Mouse (Mus musculus) midbrain, embryonic 12.5 days (tissue): Measurements from ENCODE around the gene Cdh15. TPM values are rescaled to one million over a fixed set of nuclear protein-coding genes. Genes with fewer than 3 reads are reported as not detected.

Experiments used
- ATAC-seq: fragments of 200-750 bp; cut with Nextera tagmentation; 2 replicates; pipeline ENCODE4 v1.8.0; 2017; ENCODE audit warnings: low read depth, moderate TSS enrichment, moderate library complexity; ENCODE audit not compliant: low FRiP score
- H3K27ac ChIP-seq: fragments of 300-500 bp; sonication (generic); replicated peaks from 2 replicates; pipeline ENCODE4 v1.5.1; 2016; ENCODE audit warnings: mild to moderate bottlenecking
- H3K27me3 ChIP-seq: fragments of 300-500 bp; sonication (generic); 2 replicates; pipeline ENCODE4 v1.6.1; 2016; ENCODE audit warnings: mild to moderate bottlenecking
- H3K36me3 ChIP-seq: fragments of 300-500 bp; sonication (generic); 2 replicates; pipeline ENCODE4 v1.6.1; 2016
- H3K4me1 ChIP-seq: fragments of 300-500 bp; sonication (generic); 2 replicates; pipeline ENCODE4 v1.6.1; 2016
- H3K4me2 ChIP-seq: fragments of 300-500 bp; sonication (generic); replicated peaks from 2 replicates; pipeline ENCODE4 v1.6.1; 2016; ENCODE audit warnings: mild to moderate bottlenecking, moderate library complexity
- H3K4me3 ChIP-seq: fragments of 300-500 bp; sonication (generic); 2 replicates; pipeline ENCODE4 v1.5.1; 2016; ENCODE audit warnings: mild to moderate bottlenecking
- H3K9ac ChIP-seq: fragments of 300-500 bp; sonication (generic); replicated peaks from 2 replicates; pipeline ENCODE4 v1.6.1; 2016; ENCODE audit warnings: mild to moderate bottlenecking, moderate library complexity
- H3K9me3 ChIP-seq: fragments of 300-500 bp; sonication (generic); 2 replicates; pipeline ENCODE4 v1.6.1; 2016; ENCODE audit warnings: mild to moderate bottlenecking
- WGBS: fragments of 180-500 bp; shearing (Covaris S2); methylation state at CpG from one replicate; pipeline ENCODE4 v1.1.7; 2016; 5-methylcytosine and 5-hydroxymethylcytosine counted together
- polyA plus RNA-seq: library from polyadenylated mRNA; unstranded; fragments of >200 nt; fragmentation: Nextera tagmentation; extraction: Ambion mirVana; gene quantifications from 2 replicates; pipeline ENCODE4 v1.2.1, GENCODE M21; 2016

Gene Cdh15
- polyA plus RNA-seq, 1 experiment from 2014 or later: 0.43 TPM

GRCm38 (mm10) chr8:122897200-122897599, 49.4 kb downstream of the Cdh15 start:
- H3K27ac ChIP-seq: no peak overlapping the region
- no peak overlapping the region for H3K4me3 ChIP-seq
- no peaks in the 10 kb centered on the region for H3K9me3 ChIP-seq
- peaks cover 80% of the 10 kb centered on the region for H3K36me3 ChIP-seq
- H3K27me3 ChIP-seq: no peaks in the 10 kb centered on the region
- WGBS: 90% methylated on average over 8 of the region's 8 CpGs
- ATAC-seq: no peak
- H3K9ac ChIP-seq: no peak overlapping the region
- H3K4me1 ChIP-seq: no peaks in the 10 kb centered on the region
- no peak overlapping the region for H3K4me2 ChIP-seq

- Histone ChIP-seq H3K9ac (no peak overlapping the region), H3K27me3 (no peaks in the 10 kb centered on the region), H3K4me3 (no peak overlapping the region), H3K9me3 (no peaks in the 10 kb centered on the region), H3K4me2 (no peak overlapping the region), H3K4me1 (no peaks in the 10 kb centered on the region), H3K27ac (no peak overlapping the region), H3K36me3 (peaks cover 72% of the 10 kb centered on the region)
- WGBS: 89% methylated on average over 4 of the region's 4 CpGs
- no peak for ATAC-seq
Observed at GRCm38 (mm10) chr8:122898018-122898417, 50.3 kb downstream of the Cdh15 start.

DNA sequence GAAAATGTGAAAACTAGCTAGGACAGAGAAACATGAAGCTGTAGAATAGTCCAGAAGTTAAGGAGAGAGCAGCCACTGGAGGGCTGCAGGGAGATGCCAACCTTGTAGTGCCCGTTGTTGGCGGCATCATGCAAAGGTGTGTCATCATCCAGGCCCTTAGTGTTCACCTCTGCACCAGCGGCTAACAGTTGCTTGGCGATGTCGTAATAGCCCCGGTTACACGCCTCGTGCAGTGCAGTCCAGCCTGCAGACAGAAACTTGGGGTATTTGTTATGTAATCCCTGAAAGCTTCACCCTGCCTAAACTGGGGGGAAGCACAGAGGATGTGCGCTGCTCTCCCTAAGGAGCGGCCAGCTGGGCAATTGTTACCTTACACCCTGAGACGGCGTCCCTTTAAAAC, 50.7 kb downstream of the Cdh15 start:
- no peak for ATAC-seq
- Histone ChIP-seq H3K9ac (no peak overlapping the region), H3K27me3 (no peaks in the 10 kb centered on the region), H3K9me3 (no peaks in the 10 kb centered on the region), H3K4me2 (no peak overlapping the region), H3K4me3 (no peak overlapping the region), H3K36me3 (peaks cover 68% of the 10 kb centered on the region), H3K27ac (no peak overlapping the region), H3K4me1 (no peaks in the 10 kb centered on the region)
- 96% methylated on average over 12 of the region's 12 CpGs for WGBS

- Histone ChIP-seq H3K4me2 (no peak overlapping the region), H3K27me3 (no peaks in the 10 kb centered on the region), H3K9me3 (no peaks in the 10 kb centered on the region), H3K4me3 (no peak overlapping the region), H3K9ac (no peak overlapping the region), H3K27ac (no peak overlapping the region), H3K36me3 (peaks cover 61% of the 10 kb centered on the region), H3K4me1 (no peaks in the 10 kb centered on the region)
- WGBS: 84% methylated on average over 5 of the region's 5 CpGs
- ATAC-seq: no peak
Observed at GRCm38 (mm10) chr8:122899085-122899484, 51.3 kb downstream of the Cdh15 start.

- WGBS: 95% methylated on average over 7 of the region's 7 CpGs
- no peaks in the 10 kb centered on the region for H3K4me1 ChIP-seq
- no peak overlapping the region for H3K9ac ChIP-seq
- no peaks in the 10 kb centered on the region for H3K27me3 ChIP-seq
- no peaks in the 10 kb centered on the region for H3K9me3 ChIP-seq
- no peak for ATAC-seq
- peaks cover 38% of the 10 kb centered on the region for H3K36me3 ChIP-seq
- H3K27ac ChIP-seq: no peak overlapping the region
- H3K4me3 ChIP-seq: no peak overlapping the region
- no peak overlapping the region for H3K4me2 ChIP-seq
Observed at GRCm38 (mm10) chr8:122901476-122901875, 53.7 kb downstream of the Cdh15 start.

DNA sequence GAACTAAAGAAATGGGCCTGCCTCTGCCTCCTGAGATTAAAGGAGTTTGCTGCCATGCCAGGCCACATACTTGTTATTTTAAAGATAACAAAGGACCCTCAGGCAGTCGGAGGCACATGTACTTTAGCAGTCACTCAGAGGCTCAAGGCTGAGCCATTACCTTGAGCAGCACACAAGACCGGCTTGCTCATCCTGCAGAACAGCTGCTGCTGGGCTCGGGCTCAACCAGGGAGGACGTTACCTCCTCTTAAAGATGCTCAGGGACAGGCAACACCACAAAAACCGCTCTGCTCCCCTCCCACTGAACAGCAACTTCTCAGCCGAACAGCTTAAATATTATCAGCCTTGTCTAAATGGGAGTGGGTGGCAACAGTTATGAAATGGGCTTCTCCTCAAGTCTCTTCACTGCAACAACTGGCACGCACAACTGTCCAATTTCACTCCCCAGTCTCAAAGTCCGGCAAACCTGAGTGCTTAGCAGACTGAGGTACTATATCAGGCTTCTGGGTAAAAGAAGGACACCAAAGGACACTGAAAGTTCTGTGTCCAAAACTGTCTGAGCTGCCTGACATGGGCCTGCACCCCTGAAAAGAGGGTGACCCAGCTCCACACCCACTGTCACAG, 54.2 kb downstream of the Cdh15 start:
- no peak overlapping the region for H3K4me3 ChIP-seq

DNA sequence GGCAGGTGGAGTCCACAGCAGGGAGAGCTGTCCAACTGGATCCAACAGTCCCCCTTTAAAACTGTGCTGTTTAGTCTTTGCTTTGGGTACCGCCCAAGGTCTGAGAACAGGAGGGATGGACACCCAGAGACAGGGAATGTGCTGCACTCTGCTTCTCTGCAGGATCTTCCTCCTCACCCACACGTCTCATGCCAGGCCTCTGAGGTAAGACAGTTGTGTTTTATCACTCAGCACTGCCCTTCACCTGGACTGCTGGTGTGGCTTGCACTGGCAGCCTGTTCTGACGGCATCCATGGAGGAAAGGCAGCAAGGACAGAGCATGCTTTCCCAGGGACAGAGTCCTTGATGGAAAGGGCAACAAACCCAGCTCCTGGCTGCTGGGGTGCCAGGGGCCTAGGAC, 54.8 kb downstream of the Cdh15 start:
- Histone ChIP-seq H3K4me1 (no peaks in the 10 kb centered on the region), H3K4me2 (no peak overlapping the region), H3K36me3 (peaks cover 32% of the 10 kb centered on the region), H3K27ac (no peak overlapping the region), H3K27me3 (no peaks in the 10 kb centered on the region), H3K9me3 (no peaks in the 10 kb centered on the region), H3K4me3 (no peak overlapping the region), H3K9ac (no peak overlapping the region)
- WGBS: 66% methylated on average over 3 of the region's 3 CpGs
- ATAC-seq: no peak

More for the DNA sequence above, 54.2 kb downstream of the Cdh15 start:
- H3K27me3 ChIP-seq: no peaks in the 10 kb centered on the region
- H3K9me3 ChIP-seq: no peaks in the 10 kb centered on the region
- H3K4me1 ChIP-seq: no peaks in the 10 kb centered on the region
- no peak overlapping the region for H3K4me2 ChIP-seq
- peaks cover 33% of the 10 kb centered on the region for H3K36me3 ChIP-seq
- no peak overlapping the region for H3K9ac ChIP-seq
- WGBS: 87% methylated on average over 8 of the region's 8 CpGs
- H3K27ac ChIP-seq: no peak overlapping the region
- ATAC-seq: no peak

DNA sequence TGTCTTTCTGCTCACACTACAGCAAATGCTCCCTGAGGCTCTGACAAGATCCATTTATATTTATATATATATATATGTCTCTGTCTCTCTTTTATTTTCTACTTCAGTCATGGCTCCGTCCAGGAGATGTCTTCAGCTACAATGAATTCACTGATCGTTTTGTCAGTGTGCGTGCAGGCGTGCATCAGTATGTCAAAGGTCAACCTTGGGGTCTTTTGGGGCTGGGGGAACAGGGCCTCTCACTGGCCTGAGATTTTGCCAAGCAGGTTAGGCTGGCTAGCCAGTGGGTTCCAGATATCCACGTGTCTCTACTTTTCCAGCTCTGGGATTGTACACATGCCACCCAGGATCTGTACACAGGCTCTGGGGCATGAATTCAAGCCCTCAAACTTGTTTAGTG, 55.2 kb downstream of the Cdh15 start:
- no peaks in the 10 kb centered on the region for H3K27me3 ChIP-seq
- H3K4me3 ChIP-seq: no peak overlapping the region
- H3K4me1 ChIP-seq: no peaks in the 10 kb centered on the region
- no peaks in the 10 kb centered on the region for H3K9me3 ChIP-seq
- H3K27ac ChIP-seq: no peak overlapping the region
- WGBS: 17% methylated on average over 5 of the region's 5 CpGs
- no peak for ATAC-seq
- H3K4me2 ChIP-seq: no peak overlapping the region
- no peak overlapping the region for H3K9ac ChIP-seq
- H3K36me3 ChIP-seq: peaks cover 32% of the 10 kb centered on the region

DNA sequence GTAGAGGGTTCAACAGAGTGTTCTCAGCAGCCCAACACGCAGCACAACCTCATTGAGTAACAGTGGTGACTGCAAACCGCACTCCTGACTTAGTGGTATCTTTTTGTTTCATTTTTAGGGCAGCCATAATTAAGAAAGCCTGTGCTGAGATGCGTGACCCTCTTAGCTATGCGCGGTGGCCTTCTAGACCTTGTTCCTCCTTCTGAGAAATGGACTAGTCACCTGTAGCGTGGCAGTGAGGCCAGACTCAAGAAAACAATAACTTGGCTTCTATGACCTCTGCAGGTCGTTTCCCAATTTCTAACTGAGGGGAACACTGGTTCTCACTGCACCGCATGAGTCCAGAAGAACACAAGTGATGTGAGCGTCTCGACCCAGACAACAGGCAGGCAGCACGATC, 56.7 kb downstream of the Cdh15 start:
- Histone ChIP-seq H3K36me3 (peaks cover 23% of the 10 kb centered on the region), H3K9me3 (no peaks in the 10 kb centered on the region), H3K27me3 (no peaks in the 10 kb centered on the region), H3K27ac (no peak overlapping the region), H3K9ac (no peak overlapping the region), H3K4me1 (no peaks in the 10 kb centered on the region), H3K4me2 (no peak overlapping the region), H3K4me3 (no peak overlapping the region)
- no peak for ATAC-seq
- WGBS: 88% methylated on average over 11 of the region's 11 CpGs

- ATAC-seq: no peak
- 93% methylated on average over 4 of the region's 4 CpGs for WGBS
Observed at GRCm38 (mm10) chr8:122905346-122905745, 57.6 kb downstream of the Cdh15 start.

DNA sequence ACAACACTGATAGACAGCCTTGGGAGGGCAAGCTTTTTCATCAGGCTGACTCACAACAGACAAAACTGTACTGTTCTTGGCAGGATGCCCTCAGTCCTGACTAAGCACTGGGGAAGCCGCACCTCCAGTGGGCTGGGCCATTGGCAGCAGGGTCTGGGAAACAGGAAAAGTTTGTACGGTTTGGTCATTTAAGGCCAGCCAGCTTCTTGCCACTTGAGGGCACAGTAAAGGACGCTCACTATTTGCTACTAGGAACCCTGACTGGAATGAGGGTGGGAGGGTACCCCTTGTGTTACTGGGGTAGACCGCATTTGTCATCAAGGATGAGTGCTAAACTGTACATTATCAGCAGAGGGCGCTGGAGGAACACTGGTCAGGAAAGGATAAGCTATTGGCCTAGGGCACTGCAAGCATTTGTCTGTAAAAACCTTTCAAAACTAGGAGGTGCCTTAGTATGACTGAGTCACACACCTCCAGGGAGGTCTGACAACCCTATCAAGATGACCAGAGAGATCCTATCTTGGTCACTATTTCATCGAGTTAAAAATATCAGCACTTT, 58.8 kb downstream of the Cdh15 start:
- Histone ChIP-seq H3K4me2 (no peak overlapping the region), H3K27ac (no peak overlapping the region), H3K4me1 (peaks cover 6% of the 10 kb centered on the region), H3K27me3 (no peaks in the 10 kb centered on the region), H3K9ac (no peak overlapping the region), H3K36me3 (peaks cover 16% of the 10 kb centered on the region), H3K4me3 (no peak overlapping the region), H3K9me3 (no peaks in the 10 kb centered on the region)
- ATAC-seq: peak; percentile 38
- 58% methylated on average over 6 of the region's 6 CpGs for WGBS

More at GRCm38 (mm10) chr8:122905346-122905745, 57.6 kb downstream of the Cdh15 start:
- H3K4me2 ChIP-seq: no peak overlapping the region
- H3K4me3 ChIP-seq: no peak overlapping the region
- no peaks in the 10 kb centered on the region for H3K9me3 ChIP-seq
- peaks cover 6% of the 10 kb centered on the region for H3K4me1 ChIP-seq
- no peak overlapping the region for H3K9ac ChIP-seq
- peaks cover 16% of the 10 kb centered on the region for H3K36me3 ChIP-seq
- H3K27ac ChIP-seq: no peak overlapping the region
- H3K27me3 ChIP-seq: no peaks in the 10 kb centered on the region

DNA sequence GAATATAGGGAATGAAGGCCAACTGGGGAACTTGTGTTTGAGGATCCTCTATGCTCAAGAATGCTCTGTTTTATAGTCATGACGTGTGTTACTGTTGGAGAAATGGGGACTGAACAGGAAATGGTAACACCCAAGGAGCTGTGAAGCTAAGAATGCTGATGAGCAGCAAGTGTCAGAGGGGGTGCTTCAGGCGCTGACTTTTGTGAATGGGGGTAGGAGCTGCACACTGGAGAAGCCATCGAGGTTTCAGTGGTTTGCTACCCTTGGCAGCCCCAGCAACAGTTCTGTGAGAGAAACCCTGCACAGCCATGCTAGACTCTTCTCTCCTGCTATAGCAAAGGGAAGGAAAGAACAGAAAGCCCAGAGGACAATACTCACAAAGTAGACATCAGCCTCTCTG, 64.4 kb downstream of the Cdh15 start:
- 90% methylated on average over 3 of the region's 3 CpGs for WGBS
- Histone ChIP-seq H3K9me3 (no peaks in the 10 kb centered on the region), H3K27me3 (no peaks in the 10 kb centered on the region), H3K9ac (no peak overlapping the region), H3K4me3 (no peak overlapping the region), H3K4me1 (peaks cover 6% of the 10 kb centered on the region), H3K27ac (no peak overlapping the region), H3K36me3 (peaks cover 49% of the 10 kb centered on the region), H3K4me2 (no peak overlapping the region)
- no peak for ATAC-seq

DNA sequence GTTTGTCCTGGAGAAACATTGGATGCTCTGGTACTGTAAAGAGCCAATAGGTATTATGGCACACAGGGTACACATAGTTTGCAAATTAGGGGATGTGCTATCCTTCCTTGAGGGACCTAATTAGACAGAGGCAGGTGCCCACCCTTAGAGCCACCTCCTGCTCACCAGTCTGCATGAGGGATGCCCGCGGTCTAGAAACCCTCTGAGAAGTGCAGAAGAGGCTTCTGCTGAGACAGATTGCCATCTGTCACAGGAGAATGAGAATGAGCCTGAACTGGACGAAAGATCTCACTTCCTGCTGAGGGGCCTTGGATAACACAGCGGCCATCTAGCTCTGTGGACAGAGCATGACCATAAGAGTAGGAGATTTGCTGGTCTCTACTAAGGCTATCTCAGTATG, 65.1 kb downstream of the Cdh15 start:
- Histone ChIP-seq H3K4me2 (no peak overlapping the region), H3K27me3 (no peaks in the 10 kb centered on the region), H3K4me3 (no peak overlapping the region), H3K9me3 (no peaks in the 10 kb centered on the region), H3K4me1 (peaks cover 6% of the 10 kb centered on the region), H3K9ac (no peak overlapping the region), H3K36me3 (peaks cover 43% of the 10 kb centered on the region), H3K27ac (no peak overlapping the region)
- WGBS: 90% methylated on average over 4 of the region's 4 CpGs
- no peak for ATAC-seq
